Mouse (Mus musculus) urinary bladder, adult 2 months (tissue): ENCODE results near the gene Bicc1. TPM values are rescaled to one million over a fixed set of nuclear protein-coding genes. Genes with fewer than 3 reads are reported as not detected.

ENCODE experiments used
- DNase-seq: peaks from one replicate; pipeline ENCODE4 v3.0.0; 2022; ENCODE audit warnings: low spot score
- polyA plus RNA-seq: library from polyadenylated mRNA; depleted of rRNA; stranded (reverse); fragments of >200 nt; gene quantifications from 2 replicates; pipeline ENCODE4 v1.2.3, GENCODE M21; 2012

The Bicc1 gene
- polyA plus RNA-seq, 1 experiment, result 28.5 TPM

DNA sequence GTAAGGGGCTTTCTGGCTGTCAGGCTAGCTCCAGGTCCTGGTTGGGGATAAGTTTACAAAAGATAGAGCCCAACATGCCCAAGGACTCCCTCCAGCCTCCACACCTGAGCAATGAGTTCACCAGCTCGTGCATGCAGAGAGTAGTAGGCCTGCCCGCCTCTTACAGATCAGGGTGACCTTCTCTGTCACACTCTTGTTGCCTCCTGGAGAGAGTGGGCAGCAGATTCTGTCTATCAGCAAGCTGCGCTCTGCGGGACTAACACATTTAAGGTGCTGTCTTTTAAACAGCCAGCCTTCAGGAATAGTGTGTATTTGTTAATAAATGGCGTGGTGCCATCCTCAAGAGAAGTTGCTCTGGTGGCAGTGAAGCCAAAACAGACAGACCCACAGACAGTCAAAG, 101.4 kb downstream of the Bicc1 start:
- DNase-seq, result no peak

- no peak for DNase-seq
Measured at GRCm38 (mm10) chr10:71052748-71053147, 106.8 kb downstream of the Bicc1 start.

GRCm38 (mm10) chr10:71052208-71052607, 107.3 kb downstream of the Bicc1 start:
- no peak for DNase-seq

DNA sequence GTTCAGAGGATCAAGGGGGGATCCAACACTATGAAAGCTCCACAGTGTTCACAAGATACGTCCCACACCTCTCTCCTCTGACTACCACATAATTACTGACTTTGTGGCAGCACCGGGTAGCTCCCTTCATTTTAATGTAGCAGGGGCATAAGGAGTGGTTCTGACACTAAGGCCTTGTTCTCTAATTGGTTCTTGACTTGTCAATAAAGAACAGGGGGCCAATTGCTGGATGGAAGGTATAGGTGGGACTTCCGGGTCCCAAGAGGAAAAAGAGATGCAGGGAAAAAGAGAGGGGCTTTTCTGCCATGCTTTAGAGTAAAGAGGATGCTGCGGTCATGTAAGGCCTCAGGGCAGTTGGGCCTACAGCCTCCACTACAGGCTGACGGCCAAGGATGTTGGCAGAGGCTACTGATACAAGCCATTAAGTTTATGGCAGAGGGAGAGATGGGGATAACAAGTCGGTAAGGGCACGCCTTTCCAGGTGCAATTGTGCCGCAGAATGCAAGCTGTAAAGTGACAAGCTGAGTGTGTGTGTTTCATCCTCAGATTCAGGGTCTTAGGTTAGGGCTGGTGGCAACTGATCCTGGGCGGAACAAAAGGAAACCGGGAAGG, 108.7 kb downstream of the Bicc1 start:
- no peak for DNase-seq

DNA sequence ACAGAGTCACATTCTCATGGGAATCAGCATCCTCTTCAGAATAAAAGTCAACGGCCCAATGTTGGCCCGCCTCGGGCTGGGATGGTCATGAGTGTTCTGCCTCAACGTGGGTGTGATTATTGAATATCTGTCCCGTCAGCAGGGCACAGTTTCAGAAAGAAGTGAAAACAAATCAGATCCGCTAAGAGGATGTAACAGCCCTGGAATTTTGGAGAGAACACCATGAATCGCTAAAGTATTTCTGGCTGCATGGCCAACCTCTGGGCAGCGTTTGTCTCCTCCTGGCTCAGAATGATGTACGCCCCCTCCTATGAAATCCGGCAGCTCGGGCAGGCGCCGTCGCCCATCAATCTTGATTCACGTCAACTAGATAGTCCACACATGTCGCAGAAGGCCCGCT, 110.2 kb downstream of the Bicc1 start:
- no peak for DNase-seq

DNA sequence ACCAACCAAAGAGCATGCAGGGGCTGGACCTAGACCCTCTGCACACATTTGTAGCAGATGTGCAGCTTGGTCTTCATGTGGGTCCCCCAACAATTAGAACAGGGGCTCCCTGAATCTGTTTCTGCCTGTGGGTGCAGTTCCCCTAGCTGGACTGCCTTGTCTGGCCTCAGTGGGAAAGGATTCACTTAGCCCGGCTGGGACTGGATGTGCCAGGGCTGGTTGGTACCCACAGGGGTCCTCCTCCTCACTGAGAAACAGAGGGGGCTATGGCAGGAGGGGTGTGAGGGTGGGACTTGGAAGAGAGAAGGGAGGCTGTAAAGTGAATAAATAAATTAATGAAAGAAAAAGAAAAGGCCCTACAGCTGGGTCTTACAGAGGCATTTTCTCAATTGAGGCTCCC, 115.1 kb downstream of the Bicc1 start:
- DNase-seq, result no peak

DNA sequence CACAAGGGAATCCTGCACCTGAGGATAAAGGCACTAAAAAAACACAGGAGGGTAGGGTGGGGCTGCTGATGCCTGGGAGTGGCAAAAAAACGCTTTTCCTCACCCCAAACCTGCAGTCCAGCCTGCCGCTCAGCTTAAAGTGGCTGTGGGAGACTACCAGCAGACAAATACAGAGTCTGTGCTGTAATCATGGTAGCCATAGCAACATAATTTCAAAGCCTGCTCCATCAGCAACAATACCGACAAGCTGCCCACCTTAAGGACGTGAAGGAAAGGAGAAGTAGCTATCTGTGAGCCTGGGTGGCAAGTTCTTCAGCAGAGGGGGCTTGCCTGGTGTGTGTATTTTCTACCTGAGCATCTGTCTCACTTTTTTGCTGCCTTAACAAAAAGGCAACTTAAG, 117.6 kb downstream of the Bicc1 start:
- no peak for DNase-seq

GRCm38 (mm10) chr10:71036484-71036883, 123.0 kb downstream of the Bicc1 start:
- no peak for DNase-seq

DNA sequence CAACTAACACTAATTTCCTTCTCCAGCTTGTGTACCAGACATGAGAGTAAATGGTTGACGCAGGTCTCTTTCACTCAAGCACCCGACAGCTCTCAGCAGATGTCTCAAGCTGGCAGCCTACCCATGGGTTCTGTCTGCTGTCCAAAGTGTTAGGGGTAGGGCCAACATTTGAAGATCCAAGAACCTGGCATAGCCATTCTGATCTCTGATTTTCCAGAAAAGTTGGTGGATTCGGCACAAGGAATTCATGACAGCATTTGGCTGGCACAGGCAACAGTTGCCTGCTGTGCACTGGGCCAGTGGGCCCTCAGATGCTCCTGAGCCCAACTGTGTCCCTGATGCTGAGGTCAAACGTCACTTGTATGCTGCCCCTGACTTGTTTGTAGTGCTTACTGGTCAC, 130.5 kb downstream of the Bicc1 start:
- no peak for DNase-seq

DNA sequence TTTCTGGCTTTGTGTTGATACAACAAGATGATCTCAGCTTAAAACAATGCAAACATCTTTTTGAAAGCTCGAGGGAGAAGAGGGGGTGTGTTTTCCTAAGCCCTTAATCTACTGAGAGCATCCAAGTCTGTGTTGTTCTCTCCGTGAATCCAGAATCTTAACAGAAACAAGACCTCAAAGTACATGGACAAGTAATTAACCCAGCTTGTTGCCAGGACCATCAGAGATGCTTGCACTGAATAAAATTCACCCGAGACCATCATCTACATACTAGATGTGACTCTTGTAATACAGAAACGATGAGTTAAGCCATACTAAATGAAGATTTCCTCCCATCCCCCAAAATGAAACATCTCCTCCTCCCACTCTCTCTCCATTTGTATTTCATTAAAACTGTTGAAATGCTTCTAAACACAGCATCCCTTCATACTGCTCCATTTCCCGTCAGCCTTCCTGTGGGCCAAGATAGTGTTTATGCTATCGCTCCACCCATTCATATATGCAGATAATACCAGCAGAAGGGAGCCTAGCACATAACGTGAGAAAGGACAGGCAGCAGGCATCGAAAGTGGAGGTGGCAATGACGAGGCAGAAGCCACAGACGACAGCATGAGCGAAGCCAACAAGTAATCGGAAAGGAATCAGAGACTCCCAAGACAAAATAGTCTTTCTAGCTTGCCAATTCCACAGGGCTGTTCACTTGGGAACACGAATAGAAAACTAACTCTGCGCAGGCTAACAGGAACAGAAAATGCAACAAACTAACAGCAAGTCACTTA, 131.2 kb downstream of the Bicc1 start:
- DNase-seq, result no peak

DNA sequence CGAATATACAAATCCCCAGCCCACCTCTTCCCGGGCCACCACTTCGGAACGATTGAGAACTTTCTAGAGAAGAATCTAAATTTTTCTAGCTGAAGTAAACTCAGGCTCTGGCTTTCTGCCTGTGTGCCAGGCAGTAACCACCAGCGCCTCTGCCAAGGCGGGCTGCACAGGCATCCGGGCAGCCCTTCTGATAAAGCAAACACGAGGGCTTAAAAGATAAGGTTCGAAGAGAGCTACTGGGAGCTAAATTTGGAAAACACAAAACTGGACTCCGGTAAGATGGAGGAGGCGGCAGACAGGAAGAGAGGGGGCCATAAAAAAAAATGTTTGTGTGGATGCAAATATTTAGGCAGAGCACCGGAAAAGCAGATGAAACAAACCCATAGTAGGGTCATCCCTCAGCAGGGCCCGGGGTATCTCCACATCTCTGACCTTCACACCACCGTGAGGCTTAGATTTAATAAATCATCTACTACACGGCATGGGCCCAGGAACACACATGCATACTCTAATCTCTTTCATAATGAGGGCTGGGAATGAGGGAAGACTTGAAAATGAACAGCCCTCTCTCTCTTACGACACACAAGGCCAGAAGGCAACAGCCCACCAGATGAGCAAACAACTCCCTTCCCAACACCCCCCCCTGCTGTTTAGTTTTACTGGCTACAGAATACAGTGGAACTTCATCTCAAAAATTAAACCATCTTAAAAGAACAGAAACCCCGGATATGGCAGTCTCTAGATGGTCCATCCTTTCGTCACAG, 134.2 kb downstream of the Bicc1 start:
- DNase-seq, result no peak

GRCm38 (mm10) chr10:71024681-71025080, 134.8 kb downstream of the Bicc1 start:
- DNase-seq, result no peak

DNA sequence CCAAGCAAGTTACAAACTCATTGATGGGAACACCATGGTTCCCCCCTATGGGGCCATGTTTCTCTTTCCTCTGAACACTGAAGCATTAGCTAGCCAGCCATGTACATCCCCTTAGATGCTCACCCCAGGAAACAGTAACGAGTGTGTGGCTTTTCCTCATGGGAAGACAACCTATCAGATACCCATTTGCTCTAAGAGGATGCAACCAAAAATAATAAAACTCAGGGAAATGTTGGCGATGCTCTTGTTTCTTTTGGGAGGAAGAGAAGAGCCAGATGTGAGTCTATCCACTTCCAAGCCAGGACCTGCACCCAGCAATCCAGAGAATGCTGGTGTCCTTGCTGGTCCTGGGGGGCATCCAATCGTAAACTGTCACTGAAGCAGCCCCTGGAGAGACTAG, 136.0 kb downstream of the Bicc1 start:
- DNase-seq, result no peak

- DNase-seq, result no peak
Measured at GRCm38 (mm10) chr10:71020459-71020858, 139.0 kb downstream of the Bicc1 start.

DNA sequence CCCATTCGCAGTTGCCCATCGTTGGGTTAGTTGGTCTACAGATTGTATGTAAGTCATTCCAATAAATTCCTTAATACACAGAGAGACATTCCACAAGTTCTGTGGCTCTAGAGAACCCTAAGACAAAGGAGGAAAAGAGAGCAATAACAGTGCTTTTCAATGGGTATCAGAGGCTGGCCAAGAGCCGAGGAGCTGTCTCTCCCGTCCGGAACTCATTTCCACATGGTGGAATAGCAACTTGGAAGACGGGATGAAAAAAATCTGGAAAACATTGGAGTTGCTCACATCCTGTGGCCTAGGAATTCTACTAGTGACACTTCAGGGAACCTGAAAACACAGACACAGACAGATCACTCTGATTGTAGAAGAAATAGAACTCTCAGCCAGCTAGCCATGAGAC, 139.7 kb downstream of the Bicc1 start:
- no peak for DNase-seq

DNA sequence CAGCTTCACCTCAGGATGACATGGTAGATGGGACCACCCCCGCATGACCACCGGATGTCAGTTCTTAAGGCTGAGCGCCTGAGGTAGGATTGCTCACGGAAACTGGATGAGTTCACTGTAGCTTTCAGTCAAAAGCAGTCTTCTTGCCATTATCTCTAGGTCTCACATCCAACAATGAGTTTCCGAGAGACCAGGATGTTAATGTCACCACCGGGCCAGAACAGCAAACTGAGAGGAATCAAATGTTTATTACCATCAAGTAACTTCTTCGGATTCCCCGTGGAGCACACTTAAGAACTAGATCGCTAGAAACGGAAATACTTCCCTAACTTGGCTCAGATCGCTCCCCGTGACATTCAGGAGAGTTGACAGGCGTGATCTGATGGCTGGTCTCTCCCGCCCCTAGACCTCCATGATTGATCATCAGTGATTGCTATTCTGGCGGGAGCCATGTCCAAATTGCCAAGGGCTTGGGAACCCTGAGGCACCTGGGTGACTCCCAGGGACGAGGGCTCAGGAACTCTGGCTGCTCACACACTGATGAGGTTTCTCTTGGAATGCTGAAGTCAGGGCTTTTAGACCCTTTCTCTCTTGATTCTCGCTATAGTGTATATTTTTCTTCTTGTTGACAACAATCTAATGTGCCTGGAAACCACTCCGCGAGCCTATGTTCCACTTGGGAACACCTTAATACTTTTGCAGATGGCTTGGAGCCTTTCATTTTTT, 149.6 kb downstream of the Bicc1 start:
- no peak for DNase-seq

- DNase-seq, result no peak
Measured at GRCm38 (mm10) chr10:71008721-71009120, 150.8 kb downstream of the Bicc1 start.

GRCm38 (mm10) chr10:71007956-71008355, 151.5 kb downstream of the Bicc1 start:
- no peak for DNase-seq

DNA sequence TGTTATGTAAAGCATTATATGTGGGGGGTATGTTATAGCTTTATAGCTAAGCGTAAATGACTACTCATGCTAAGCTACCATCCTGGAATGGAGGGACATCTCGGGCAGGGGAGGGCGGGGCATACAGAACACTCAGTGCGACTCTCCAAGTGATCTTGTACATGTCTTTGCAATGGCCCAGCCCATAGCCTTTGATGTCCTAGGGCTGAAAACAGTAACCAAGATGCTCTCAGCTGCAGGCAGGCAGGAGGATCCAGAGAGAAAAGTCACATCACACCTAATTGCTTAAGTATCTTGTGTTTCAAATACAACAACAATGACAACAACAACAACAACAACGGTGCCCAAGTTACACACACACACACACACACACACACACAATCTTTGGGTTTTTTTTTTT, 152.0 kb downstream of the Bicc1 start:
- DNase-seq, result no peak

DNA sequence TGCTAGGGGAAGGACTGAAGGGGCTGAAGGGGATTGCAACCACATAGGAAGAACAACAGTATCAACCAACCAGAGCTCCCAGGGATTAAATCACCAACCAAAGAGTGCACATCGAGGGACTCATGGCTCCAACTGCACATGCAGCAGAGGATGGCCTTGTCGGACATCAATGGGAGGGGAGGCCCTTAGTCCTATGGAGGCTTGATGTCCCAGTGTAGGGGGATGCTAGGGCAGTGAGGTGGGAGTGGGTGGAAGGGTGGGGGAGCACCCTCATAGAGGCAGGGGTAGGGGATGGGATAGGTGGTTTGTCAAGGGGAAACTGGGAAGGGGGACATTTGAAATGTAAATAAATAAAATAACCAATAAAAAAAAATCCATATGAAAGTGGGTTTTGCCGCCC, 152.5 kb downstream of the Bicc1 start:
- no peak for DNase-seq

DNA sequence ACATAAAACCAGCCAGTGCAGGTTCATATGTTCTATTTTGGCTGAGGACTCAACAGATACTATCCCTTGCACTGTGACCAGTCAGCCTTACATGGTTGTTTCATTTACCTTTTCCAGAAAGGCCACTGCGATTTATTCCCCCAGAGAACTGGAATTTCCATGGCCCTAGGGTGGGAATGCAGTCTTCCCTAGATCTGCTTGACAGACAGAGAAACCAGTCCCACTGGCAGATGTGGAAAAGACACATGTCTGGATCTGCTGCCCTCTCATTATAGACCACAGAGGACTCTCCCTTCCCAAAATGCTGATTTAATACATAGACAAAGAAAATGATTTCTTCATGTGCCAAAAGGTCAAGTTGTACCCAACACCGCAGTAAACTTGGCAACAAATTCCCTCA, 156.6 kb downstream of the Bicc1 start:
- DNase-seq, result no peak

DNA sequence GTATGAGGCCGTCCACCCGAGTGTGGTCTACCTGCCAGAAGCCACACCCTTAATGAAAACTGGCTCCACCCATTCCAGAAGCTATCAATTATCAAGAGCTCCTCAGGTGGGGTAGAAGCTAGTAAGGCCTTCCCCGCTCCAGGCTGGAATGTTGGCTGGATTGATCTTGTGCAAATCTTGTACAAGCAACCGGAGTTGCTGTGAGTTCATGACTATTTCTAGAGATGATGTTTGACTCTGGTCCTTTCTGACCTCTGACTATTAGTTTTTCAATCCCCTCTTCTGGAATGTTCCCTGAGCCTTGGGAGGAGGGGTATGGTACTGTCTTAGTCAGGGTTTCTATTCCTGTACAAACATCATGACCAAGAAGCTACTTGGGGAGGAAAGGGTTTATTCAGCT, 157.3 kb downstream of the Bicc1 start:
- no peak for DNase-seq
